Mouse (Mus musculus): ENCODE results near the gene Traf7. TPM values are rescaled to one million over a fixed set of nuclear protein-coding genes. Genes with fewer than 3 reads are reported as not detected.
A peak's percentile ranks its signal among the peaks of the same experiment; 100 is the strongest.

The Traf7 gene
- total RNA-seq, 1 experiment from 2014 or later = 118 TPM

GRCm38 (mm10) chr17:24485090-24485860 lies 42.5 kb downstream of the Traf7 start:
- ATAC-seq (ENCODE audit: extremely low read depth, insufficient number of reproducible peaks, low FRiP score, poor library complexity, severe bottlenecking) = no peak

DNA sequence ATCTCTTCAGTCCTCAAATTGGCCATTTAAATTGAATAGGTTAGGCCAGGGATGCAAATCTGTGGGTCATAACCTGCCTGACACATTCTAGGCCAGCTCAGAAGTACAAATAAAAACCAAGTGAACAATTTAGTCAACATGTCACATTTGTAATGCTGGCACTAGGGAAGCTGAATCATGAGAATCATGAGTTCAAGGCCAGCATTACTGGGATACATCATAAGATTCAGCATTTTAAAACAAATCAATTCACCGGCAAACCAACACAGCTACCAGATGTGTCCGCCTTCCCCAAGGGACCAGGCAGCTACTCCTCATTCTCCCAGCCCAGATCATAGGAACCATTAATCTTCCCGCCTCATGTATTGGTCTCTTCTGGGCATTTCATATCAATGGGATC lies 44.2 kb downstream of the Traf7 start:
- ATAC-seq (ENCODE audit: extremely low read depth, insufficient number of reproducible peaks, low FRiP score, poor library complexity, severe bottlenecking) = no peak

DNA sequence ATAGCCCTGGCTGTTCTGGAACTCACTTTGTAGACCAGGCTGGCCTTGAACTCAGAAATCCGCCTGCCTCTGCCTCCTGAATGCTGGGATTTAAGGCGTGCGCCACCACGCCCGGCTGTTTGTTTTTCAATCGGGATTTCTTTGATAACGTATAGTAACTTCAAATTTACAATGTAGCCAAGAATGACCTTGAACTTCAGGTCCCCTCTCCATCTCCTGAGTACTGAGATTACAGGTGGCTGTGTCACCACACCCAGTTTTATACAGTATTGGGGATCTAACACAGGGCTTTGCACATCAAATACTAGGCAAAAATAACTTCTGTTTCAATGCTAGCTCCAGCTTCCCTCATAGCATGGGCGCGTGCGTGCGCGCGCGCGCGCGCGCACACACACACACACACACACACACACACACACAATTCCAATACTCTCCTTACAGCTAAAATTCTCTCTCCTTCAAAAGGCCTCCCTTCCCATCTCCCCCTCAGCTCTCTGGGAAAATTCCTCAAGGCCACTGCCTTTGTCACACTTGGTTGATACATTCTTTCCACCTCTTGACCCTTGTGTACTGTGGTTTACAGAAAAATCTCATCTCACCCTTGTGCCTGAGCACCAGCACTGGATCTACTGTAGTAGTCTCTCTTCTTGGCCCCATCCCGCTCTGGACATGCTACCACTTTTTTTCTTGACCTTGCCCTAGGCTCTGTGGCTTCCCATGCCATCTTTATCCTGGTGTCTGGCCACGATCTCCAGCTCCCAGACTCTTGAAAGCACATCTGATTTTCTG lies 46.5 kb downstream of the Traf7 start:
- ATAC-seq (ENCODE audit: extremely low read depth, insufficient number of reproducible peaks, low FRiP score, poor library complexity, severe bottlenecking) = no peak

DNA sequence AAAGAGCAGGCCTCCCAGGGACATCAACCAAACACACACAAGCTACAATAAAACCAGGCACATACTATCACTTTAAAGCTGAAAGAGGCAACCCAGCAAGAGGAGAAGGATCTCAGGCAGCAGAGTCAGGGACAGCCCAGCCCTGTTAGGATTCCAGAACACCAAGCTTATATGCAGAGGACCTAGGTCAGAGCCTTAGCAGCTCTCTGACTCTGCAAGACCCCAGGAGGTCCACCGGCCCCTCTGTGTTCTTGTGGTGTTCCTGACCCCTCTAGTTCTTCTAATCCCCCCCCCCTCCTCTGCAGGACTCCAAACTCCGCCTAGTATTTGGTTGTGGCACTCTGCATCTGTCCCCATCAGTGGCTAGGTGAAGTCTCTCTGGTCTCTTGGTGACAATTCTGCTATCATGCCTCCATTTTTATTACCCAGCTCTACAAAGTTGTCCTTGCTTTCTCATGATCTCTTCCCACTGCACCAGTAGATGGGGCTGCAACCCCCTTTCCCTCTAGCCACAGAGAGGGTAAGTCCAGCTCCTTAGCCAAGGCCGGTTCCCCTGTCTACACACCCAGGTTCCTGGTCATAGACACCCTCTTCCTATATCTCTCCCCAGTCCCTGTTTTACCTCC lies 47.4 kb downstream of the Traf7 start:
- ATAC-seq (ENCODE audit: extremely low read depth, insufficient number of reproducible peaks, low FRiP score, poor library complexity, severe bottlenecking) = no peak

- ATAC-seq (ENCODE audit: extremely low read depth, insufficient number of reproducible peaks, low FRiP score, poor library complexity, severe bottlenecking) = no peak
Observed at GRCm38 (mm10) chr17:24479431-24479830, 48.3 kb downstream of the Traf7 start.

GRCm38 (mm10) chr17:24478663-24479380 lies 48.9 kb downstream of the Traf7 start, which contains the start of gene Mlst8:
TSS of gene Mlst8 (minus strand) at chr17:24479078.
- peak; percentile 89 for ATAC-seq (ENCODE audit: extremely low read depth, insufficient number of reproducible peaks, low FRiP score, poor library complexity, severe bottlenecking)

DNA sequence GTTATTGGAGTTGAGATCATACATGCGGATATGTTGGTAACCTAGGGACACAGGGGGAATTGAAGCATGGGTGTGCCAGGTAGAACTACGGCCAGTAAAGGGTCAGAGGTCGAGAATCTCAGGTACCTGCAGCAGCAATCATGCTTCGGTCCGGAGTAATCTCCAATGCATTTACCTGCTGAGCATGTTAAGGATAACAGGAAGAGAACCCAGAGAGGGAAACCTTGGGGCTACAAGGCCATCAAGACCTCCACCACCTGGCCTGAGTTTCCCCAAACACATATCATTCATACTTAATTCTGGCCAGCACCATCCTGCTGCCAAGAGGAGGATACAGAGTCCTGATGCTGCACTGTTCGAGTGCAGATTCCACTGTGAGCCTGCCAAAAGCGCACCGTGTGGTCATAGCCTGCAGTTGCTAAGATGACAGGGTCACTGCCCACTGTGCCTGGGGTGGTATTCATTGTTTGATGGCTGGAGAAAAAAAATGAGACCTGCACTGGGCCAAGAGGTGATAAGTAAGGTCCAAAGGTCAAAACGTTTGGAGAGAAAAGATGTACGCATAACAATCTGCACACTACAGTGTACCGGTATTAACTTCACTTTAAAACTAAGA lies 49.6 kb downstream of the Traf7 start:
- ATAC-seq (ENCODE audit: extremely low read depth, insufficient number of reproducible peaks, low FRiP score, poor library complexity, severe bottlenecking) = no peak

- ATAC-seq (ENCODE audit: extremely low read depth, insufficient number of reproducible peaks, low FRiP score, poor library complexity, severe bottlenecking) = no peak
Observed at GRCm38 (mm10) chr17:24477053-24477984, 50.4 kb downstream of the Traf7 start.

- ATAC-seq (ENCODE audit: extremely low read depth, insufficient number of reproducible peaks, low FRiP score, poor library complexity, severe bottlenecking) = no peak
Observed at GRCm38 (mm10) chr17:24476022-24476776, 51.5 kb downstream of the Traf7 start.

DNA sequence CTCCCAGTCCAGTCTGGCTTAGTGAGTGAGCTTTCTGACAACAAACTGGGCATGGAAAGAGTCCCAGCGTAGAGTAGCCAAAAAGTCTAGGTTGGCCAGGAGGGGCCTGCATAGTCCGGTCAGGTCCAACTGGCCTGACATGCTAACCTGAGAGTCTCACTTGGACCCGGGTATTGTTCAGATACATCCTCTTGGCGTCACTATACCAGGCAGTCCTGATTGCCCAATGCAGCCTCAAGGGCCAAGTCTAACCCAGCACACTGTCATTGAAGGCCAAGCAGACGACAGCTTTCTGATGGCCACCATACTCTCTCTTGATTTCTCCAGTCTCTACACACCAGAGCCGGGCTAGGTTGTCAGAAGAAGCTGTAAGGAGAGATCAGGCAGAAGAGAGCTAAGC lies 52.2 kb downstream of the Traf7 start:
- no peak for ATAC-seq (ENCODE audit: extremely low read depth, insufficient number of reproducible peaks, low FRiP score, poor library complexity, severe bottlenecking)

DNA sequence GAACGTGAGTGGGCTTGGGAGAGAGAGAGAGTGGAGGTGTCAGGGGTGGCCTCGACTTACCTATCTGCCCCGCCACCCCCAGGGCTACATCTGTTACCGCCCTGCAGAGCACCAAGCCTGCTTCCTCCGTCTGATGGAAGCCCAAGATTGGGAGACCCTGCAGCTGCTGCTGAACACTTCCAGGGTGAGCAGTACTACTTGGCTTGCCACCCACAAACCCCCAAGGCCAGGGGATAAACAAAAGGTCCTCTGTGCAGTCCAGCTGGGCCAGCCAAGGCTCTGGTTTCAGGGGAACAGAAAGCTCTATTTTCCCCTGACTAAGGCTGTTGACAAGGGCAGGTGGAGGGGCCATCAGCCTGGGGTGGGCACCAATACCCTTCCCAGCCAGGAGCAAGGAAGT lies 53.2 kb downstream of the Traf7 start:
- no peak for ATAC-seq (ENCODE audit: extremely low read depth, insufficient number of reproducible peaks, low FRiP score, poor library complexity, severe bottlenecking)

GRCm38 (mm10) chr17:24473612-24474275 lies 54.0 kb downstream of the Traf7 start, which contains the start of gene Bricd5:
TSS of gene Bricd5 (plus strand) at chr17:24473884.
- no peak for ATAC-seq (ENCODE audit: extremely low read depth, insufficient number of reproducible peaks, low FRiP score, poor library complexity, severe bottlenecking)

DNA sequence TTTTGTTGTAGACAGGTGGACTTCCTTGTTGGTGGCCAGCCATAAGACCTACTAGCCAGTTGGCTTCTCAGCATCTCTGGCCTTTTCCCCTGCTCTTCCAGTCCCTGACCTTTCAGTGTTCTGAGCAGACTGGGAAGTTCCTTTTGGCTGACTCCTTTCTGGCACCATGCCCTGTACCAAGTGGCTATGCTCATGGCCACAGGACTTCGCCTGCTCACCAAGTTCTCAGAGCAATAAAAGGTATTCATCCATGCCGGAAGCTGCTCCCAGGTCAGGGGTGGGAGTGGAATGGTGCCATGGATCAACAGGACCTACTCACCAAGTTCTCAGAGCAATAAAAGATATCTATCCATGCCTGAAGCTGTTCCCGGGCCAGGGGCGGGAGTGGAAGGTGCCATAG lies 55.2 kb downstream of the Traf7 start:
- ATAC-seq (ENCODE audit: extremely low read depth, insufficient number of reproducible peaks, low FRiP score, poor library complexity, severe bottlenecking) = no peak

DNA sequence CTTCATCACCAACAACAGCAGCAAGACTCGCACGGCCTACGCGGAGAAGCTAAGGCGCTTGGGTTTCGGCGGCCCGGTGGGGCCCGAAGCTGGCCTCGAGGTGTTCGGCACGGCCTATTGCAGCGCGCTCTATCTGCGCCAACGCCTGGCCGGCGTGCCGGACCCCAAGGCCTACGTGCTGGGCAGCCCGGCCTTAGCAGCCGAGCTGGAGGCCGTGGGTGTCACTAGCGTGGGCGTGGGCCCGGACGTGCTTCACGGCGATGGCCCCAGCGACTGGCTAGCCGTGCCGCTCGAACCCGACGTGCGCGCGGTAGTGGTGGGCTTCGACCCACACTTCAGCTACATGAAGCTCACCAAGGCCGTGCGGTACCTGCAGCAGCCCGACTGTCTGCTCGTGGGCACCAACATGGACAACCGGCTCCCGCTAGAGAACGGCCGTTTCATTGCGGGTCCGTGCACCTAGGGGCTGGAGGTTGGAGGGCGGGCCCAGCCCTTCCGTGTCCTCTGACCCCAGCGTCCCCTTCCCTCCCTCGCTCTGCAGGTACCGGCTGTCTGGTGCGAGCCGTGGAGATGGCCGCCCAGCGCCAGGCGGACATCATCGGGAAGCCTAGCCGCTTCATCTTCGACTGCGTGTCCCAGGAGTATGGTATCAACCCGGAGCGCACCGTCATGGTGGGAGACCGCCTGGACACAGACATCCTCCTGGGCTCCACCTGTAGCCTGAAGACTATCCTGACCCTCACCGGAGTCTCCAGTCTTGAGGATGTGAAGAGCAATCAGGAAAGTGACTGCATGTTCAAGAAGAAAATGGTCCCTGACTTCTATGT lies 56.8 kb downstream of the Traf7 start:
- ATAC-seq (ENCODE audit: extremely low read depth, insufficient number of reproducible peaks, low FRiP score, poor library complexity, severe bottlenecking) = no peak

GRCm38 (mm10) chr17:24469910-24470602 lies 57.7 kb downstream of the Traf7 start, which contains the start of the genes E4f1 and Pgp:
TSS of gene E4f1 (minus strand) at chr17:24470313.
TSS of gene Pgp (plus strand) at chr17:24470392.
- ATAC-seq (ENCODE audit: extremely low read depth, insufficient number of reproducible peaks, low FRiP score, poor library complexity, severe bottlenecking) = peak; percentile 92
